Mouse (Mus musculus) midbrain, embryonic 11.5 days (tissue): ENCODE results near the gene Plk5. TPM values are rescaled to one million over a fixed set of nuclear protein-coding genes. Genes with fewer than 3 reads are reported as not detected.

Experiments
- ATAC-seq: fragments of 200-750 bp; cut with Nextera tagmentation; 2 replicates; pipeline ENCODE4 v1.8.0; 2017; ENCODE audit warnings: moderate TSS enrichment, moderate library complexity; ENCODE audit not compliant: low FRiP score
- DNase-seq: peaks from one replicate; pipeline ENCODE4 v3.0.0; 2015; ENCODE audit warnings: low spot score; ENCODE audit errors: missing footprints
- H3K27ac ChIP-seq: fragments of 300-500 bp; sonication (generic); 2 replicates; pipeline ENCODE4 v1.5.1; 2014; ENCODE audit warnings: low read depth, low read length
- H3K27me3 ChIP-seq: fragments of 300-500 bp; sonication (generic); 2 replicates; pipeline ENCODE4 v1.6.1; 2014; ENCODE audit warnings: mild to moderate bottlenecking, low read length, moderate library complexity, mixed read lengths; ENCODE audit not compliant: control insufficient read depth, insufficient read depth
- H3K36me3 ChIP-seq: fragments of 300-500 bp; sonication (generic); 2 replicates; pipeline ENCODE4 v1.6.1; 2014; ENCODE audit warnings: mild to moderate bottlenecking, low read length, moderate library complexity, mixed read lengths; ENCODE audit not compliant: control insufficient read depth, insufficient read depth
- H3K4me1 ChIP-seq: fragments of 300-500 bp; sonication (generic); 2 replicates; pipeline ENCODE4 v1.6.1; 2014; ENCODE audit warnings: low read length; ENCODE audit not compliant: control insufficient read depth, insufficient read depth
- H3K4me2 ChIP-seq: fragments of 300-500 bp; sonication (generic); 2 replicates; pipeline ENCODE4 v1.6.1; 2014; ENCODE audit warnings: mild to moderate bottlenecking, moderate library complexity
- H3K4me3 ChIP-seq: fragments of 300-500 bp; sonication (generic); 2 replicates; pipeline ENCODE4 v1.5.1; 2014; ENCODE audit warnings: low read depth, low read length
- H3K9ac ChIP-seq: fragments of 300-500 bp; sonication (generic); 2 replicates; pipeline ENCODE4 v1.6.1; 2014; ENCODE audit warnings: low read length
- H3K9me3 ChIP-seq: fragments of 300-500 bp; sonication (generic); 2 replicates; pipeline ENCODE4 v1.6.1; 2016; ENCODE audit warnings: low read length; ENCODE audit not compliant: control insufficient read depth
- WGBS: fragments of 180-500 bp; shearing (Covaris S2); extraction: QIAGEN DNeasy Blood & Tissue Kit; methylation state at CpG from one replicate; pipeline ENCODE4 v1.1.7; 2014; 5-methylcytosine and 5-hydroxymethylcytosine counted together
- polyA plus RNA-seq: library from polyadenylated mRNA; unstranded; fragments of >200 nt; fragmentation: Nextera tagmentation; extraction: Ambion mirVana; gene quantifications from 2 replicates; pipeline ENCODE4 v1.2.1, GENCODE M21; 2014

Plk5 gene
- polyA plus RNA-seq, 1 experiment from 2014 or later: 0.05 TPM

DNA sequence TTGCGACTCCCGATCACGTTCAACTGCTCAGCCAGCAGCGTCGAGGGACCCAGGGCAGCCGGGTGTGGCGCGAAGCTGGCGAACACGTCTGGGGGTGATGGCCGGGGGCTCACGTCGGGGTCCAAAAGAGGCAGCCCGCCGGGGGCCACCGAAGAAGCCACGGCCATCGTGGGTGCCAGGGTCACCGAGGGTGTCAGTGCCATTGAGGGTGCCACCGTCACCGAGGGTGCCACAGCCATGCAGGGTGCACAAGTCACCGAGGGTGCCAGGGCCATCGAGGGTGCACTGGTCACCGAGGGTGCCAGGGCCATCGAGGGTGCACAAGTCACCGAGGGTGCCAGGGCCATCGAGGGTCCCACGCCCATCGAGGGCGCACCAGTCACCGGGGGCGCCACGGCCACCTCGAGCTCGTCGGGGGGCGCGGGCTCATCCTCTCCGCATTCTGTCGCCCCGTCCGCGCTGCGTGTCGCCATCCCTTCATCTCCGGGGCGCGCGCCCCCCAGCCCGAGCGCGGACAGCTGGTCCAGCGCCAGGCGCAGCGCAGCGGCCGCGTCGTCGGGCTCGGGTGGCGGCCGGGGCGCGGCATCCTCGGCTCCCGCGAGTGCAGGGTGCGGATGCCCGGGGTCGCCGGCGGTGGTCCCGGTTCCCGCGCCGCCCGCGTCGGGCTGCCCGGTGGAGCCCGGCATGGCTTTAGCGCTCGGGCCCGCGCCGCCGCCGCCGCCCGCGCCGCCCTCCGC, 30.6 kb downstream of the Plk5 start:
- ATAC-seq: 0 out of 2 replicates have a peak, but pooled peaks have one; percentile 0
- H3K4me3 ChIP-seq: peak overlapping the region; percentile 98

GRCm38 (mm10) chr10:80387522-80387959, 31.3 kb downstream of the Plk5 start, which contains the start of gene Mex3d:
Gene Mex3d (minus strand): TSS chr10:80387659.
- Histone ChIP-seq H3K4me1 (peaks cover 29% of the 10 kb centered on the region), H3K36me3 (peaks cover 20% of the 10 kb centered on the region), H3K9me3 (no peaks in the 10 kb centered on the region), H3K9ac (peak within 1 kb of the TSS; percentile 96), H3K27me3 (no peaks in the 10 kb centered on the region), H3K4me3 (peak within 1 kb of the TSS; percentile 98), H3K4me2 (peak within 1 kb of the TSS; percentile 68), H3K27ac (peak within 1 kb of the TSS; percentile 97)
- DNase-seq (peak; percentile 99), ATAC-seq (peak; percentile 41)
- 0% methylated on average over 7 of the region's 61 CpGs for WGBS

More for the DNA sequence above, 30.6 kb downstream of the Plk5 start:
- Histone ChIP-seq H3K27ac (peak overlapping the region; percentile 97), H3K4me2 (peak overlapping the region; percentile 68), H3K27me3 (no peaks in the 10 kb centered on the region), H3K36me3 (peaks cover 21% of the 10 kb centered on the region), H3K9ac (peak overlapping the region; percentile 96), H3K4me1 (peaks cover 29% of the 10 kb centered on the region), H3K9me3 (no peaks in the 10 kb centered on the region)
- peak; percentile 90 for DNase-seq
- under 1% methylated on average over 74 of the region's 94 CpGs for WGBS

DNA sequence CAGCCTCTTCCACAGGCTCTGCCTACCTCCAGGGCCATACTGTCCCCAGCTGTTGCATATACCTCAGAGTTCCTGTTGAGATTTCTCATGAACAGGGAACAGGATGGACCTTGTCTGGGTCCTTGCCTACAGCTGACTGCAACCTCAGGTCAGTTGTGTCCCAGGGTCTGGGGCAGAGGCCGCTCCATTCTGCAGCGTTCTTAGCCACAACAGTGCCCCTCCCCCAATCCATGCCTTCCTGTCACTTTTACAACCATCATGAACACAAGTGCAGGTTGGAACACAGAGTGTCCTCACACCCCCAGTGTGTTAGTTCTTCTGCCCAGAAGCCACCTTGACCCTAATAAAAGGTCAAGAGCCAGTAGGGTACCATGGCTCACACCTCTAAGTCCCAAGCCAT, 32.5 kb downstream of the Plk5 start:
- Histone ChIP-seq H3K27ac (no peak overlapping the region), H3K4me2 (no peak overlapping the region), H3K27me3 (no peaks in the 10 kb centered on the region), H3K4me3 (no peak overlapping the region), H3K4me1 (peaks cover 24% of the 10 kb centered on the region), H3K9me3 (no peaks in the 10 kb centered on the region), H3K9ac (no peak overlapping the region), H3K36me3 (peaks cover 31% of the 10 kb centered on the region)
- no peak for DNase-seq
- ATAC-seq: no peak
- WGBS: 30% methylated on average over 2 of the region's 2 CpGs

GRCm38 (mm10) chr10:80389185-80389708, 33.0 kb downstream of the Plk5 start:
- Histone ChIP-seq H3K4me3 (no peak overlapping the region), H3K36me3 (peaks cover 33% of the 10 kb centered on the region)
- WGBS: 89% methylated on average over 4 of the region's 4 CpGs

DNA sequence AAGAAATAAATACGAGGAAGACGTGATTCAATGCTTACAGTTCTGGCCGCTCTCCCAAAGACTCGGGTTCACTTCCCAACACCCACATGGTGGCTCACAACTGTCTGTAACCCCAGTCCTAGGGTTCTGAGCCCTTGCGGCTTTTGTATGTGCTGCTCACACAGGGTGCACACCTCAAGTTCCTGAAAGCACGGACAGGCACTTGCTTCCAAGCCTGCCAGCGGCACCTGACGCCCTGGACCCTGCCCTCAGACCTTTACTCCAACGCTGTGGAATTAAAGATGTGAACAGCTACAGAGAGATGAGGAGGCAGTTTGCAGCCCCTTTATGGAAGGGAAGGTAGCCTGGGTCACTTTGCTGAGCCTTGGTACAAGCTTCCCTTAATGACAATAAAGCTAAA, 34.4 kb downstream of the Plk5 start:
- Histone ChIP-seq H3K4me3 (no peak overlapping the region), H3K27ac (no peak overlapping the region), H3K4me1 (peaks cover 7% of the 10 kb centered on the region), H3K4me2 (no peak overlapping the region), H3K9me3 (no peaks in the 10 kb centered on the region), H3K36me3 (peaks cover 33% of the 10 kb centered on the region), H3K9ac (no peak overlapping the region), H3K27me3 (no peaks in the 10 kb centered on the region)
- DNase-seq (no peak), ATAC-seq (no peak)
- 93% methylated on average over 9 of the region's 9 CpGs for WGBS

More at GRCm38 (mm10) chr10:80389185-80389708, 33.0 kb downstream of the Plk5 start:
- Histone ChIP-seq H3K27ac (no peak overlapping the region), H3K4me1 (peaks cover 19% of the 10 kb centered on the region), H3K27me3 (no peaks in the 10 kb centered on the region), H3K4me2 (no peak overlapping the region), H3K9ac (no peak overlapping the region), H3K9me3 (no peaks in the 10 kb centered on the region)
- ATAC-seq: no peak
- no peak for DNase-seq

GRCm38 (mm10) chr10:80392687-80393086, 36.4 kb downstream of the Plk5 start:
- no peak overlapping the region for H3K4me2 ChIP-seq
- no peak overlapping the region for H3K27ac ChIP-seq
- no peak overlapping the region for H3K4me3 ChIP-seq
- H3K9ac ChIP-seq: no peak overlapping the region
- H3K36me3 ChIP-seq: peaks cover 38% of the 10 kb centered on the region
- H3K27me3 ChIP-seq: no peaks in the 10 kb centered on the region
- H3K9me3 ChIP-seq: no peaks in the 10 kb centered on the region
- DNase-seq (no peak), ATAC-seq (no peak)
- peaks cover 16% of the 10 kb centered on the region for H3K4me1 ChIP-seq
- WGBS: 98% methylated on average over 5 of the region's 5 CpGs

GRCm38 (mm10) chr10:80395025-80395627, 38.9 kb downstream of the Plk5 start:
- ATAC-seq: no peak
- Histone ChIP-seq H3K36me3 (peaks cover 38% of the 10 kb centered on the region), H3K4me2 (no peak overlapping the region), H3K4me3 (no peak overlapping the region), H3K9ac (no peak overlapping the region), H3K9me3 (no peaks in the 10 kb centered on the region), H3K27me3 (no peaks in the 10 kb centered on the region), H3K27ac (no peak overlapping the region), H3K4me1 (peaks cover 16% of the 10 kb centered on the region)
- 95% methylated on average over 35 of the region's 35 CpGs for WGBS
- DNase-seq: no peak

- H3K36me3 ChIP-seq: peaks cover 34% of the 10 kb centered on the region
- WGBS: 88% methylated on average over 11 of the region's 11 CpGs
Measured at GRCm38 (mm10) chr10:80396822-80397523, 40.7 kb downstream of the Plk5 start.

More at GRCm38 (mm10) chr10:80396822-80397523, 40.7 kb downstream of the Plk5 start:
- ATAC-seq (no peak), DNase-seq (no peak)
- Histone ChIP-seq H3K27ac (no peak overlapping the region), H3K9ac (peak overlapping the region; percentile 99), H3K9me3 (no peaks in the 10 kb centered on the region), H3K4me1 (peaks cover 24% of the 10 kb centered on the region), H3K27me3 (no peaks in the 10 kb centered on the region), H3K4me3 (peak overlapping the region; percentile 83), H3K4me2 (peak overlapping the region; percentile 80)
